Mouse (Mus musculus) right cerebral cortex, postnatal 4 days (tissue): Measurements from ENCODE around the gene 3110070M22Rik.
"Not testable (repeated sequence)": the region's sequence is repeated elsewhere in the genome, so short reads cannot be mapped to it uniquely, and the experiment has no call there.

ENCODE experiments used
- DNase-seq: peaks from one replicate; pipeline ENCODE4 v3.0.0-alpha.2; 2022

The 3110070M22Rik gene

GRCm38 (mm10) chr13:119487880-119488580, at the start of gene 3110070M22Rik, which contains the start of gene Tmem267:
3110070M22Rik (minus strand) TSS chr13:119488383.
Tmem267 (plus strand) TSS chr13:119488039.
- DNase-seq = peak; percentile 86

GRCm38 (mm10) chr13:119494938-119495337, 6.8 kb upstream of the 3110070M22Rik start:
- not testable (repeated sequence) for DNase-seq

DNA sequence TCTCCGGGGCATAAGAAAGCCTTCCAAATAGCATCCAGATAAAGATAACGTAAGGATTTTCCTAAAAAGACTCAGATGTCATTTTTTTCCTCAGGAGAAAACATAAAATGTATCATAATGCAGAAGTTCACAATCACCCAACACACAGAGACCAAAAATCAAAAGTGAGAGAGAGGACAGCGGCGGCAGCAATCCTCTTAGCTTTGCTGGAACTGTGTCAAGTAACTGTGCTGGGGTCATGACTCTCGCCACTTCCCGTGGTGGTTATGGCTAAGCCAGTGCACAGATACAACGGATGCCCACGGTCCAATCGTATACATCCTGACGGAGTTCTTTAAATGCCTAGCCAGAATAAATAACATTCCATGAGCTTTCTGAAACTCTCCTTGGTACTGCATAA, 3.9 kb upstream of the 3110070M22Rik start:
- DNase-seq = not testable (repeated sequence)

- no peak for DNase-seq
Measured at GRCm38 (mm10) chr13:119487354-119487753, 829 bp downstream of the 3110070M22Rik start.

DNA sequence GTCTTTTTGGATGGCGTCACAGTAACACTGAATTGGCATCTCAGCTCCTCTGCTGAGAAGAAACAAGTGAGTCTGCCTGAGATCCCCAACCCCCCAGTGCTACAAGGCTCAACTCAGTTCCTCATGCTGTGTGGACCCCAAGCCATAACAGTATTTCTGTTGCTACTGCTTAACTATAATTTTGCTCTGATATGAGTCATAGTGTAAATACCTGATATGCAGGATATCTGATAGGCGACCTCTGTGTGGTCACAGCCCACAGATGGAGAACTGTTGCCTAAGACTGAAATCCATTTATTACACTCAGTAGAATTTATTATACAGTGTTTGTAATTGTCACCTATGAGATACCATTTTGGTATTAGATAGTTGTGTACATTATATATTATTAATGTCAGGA, 10.4 kb downstream of the 3110070M22Rik start:
- no peak for DNase-seq

DNA sequence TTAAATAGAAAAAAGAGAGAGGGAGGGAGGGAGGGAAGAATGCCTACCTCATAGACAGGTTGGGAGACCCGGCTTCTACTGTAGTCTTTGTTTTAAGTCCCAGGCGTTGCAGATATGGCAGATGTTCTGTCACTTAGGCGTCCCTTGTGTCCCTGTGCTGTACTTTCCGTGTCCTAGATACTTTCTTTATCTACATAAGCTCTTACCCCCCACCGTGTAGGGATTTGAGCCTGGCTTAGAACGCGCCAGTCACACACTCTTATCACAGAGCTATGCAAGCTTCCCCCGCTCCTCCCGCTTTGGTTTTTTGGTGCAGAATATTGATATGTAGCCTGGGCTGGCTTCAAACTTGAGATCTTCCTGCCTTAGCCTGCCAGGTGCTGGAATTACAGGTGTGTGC, 11.6 kb downstream of the 3110070M22Rik start:
- DNase-seq = no peak

GRCm38 (mm10) chr13:119462596-119463560, 25.3 kb downstream of the 3110070M22Rik start, which contains the start of gene 4833420G17Rik:
4833420G17Rik (plus strand) TSS chr13:119462768.
- DNase-seq = peak; percentile 82

GRCm38 (mm10) chr13:119461900-119462595, 26.1 kb downstream of the 3110070M22Rik start:
- no peak for DNase-seq

- no peak for DNase-seq
Measured at GRCm38 (mm10) chr13:119456342-119456741, 31.8 kb downstream of the 3110070M22Rik start.

GRCm38 (mm10) chr13:119455082-119455481, 33.1 kb downstream of the 3110070M22Rik start:
- DNase-seq = no peak

DNA sequence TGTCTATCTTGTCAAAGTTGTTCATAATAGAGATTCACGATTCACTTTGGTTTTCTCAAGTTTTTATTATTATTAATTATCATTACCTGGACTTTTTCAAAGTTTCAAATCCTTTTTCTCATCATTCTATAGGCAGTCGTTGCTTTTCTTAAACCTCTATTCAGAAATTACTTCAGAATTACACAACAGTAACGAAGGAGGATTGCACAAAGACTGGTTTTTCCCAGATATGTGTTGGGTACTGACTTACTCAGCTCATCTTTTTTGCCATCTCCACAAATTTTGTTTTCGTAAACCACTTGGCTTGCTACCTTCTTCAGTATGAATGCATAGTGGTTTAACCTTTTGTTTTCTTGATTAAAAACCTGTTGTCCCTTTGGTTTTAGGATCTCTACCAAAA, 34.6 kb downstream of the 3110070M22Rik start:
- DNase-seq = no peak

- no peak for DNase-seq
Measured at GRCm38 (mm10) chr13:119442244-119442643, 45.9 kb downstream of the 3110070M22Rik start.
